Mouse (Mus musculus): ENCODE results near the gene Prss33.
A peak's percentile ranks its signal among the peaks of the same experiment; 100 is the strongest.

The Prss33 gene

GRCm38 (mm10) chr17:23825591-23825990, 10.3 kb downstream of the Prss33 start:
- no peak for DNase-seq (ENCODE audit: low spot score)

- no peak for DNase-seq (ENCODE audit: low spot score)
These were observed 12.2 kb downstream of the Prss33 start for GRCm38 (mm10) chr17:23823614-23824013.

GRCm38 (mm10) chr17:23823018-23823417, 12.8 kb downstream of the Prss33 start:
- DNase-seq (ENCODE audit: low spot score), result no peak

- no peak for DNase-seq (ENCODE audit: low spot score)
These were observed 13.8 kb downstream of the Prss33 start for GRCm38 (mm10) chr17:23822094-23822493.

GRCm38 (mm10) chr17:23820731-23821130, 15.1 kb downstream of the Prss33 start:
- DNase-seq (ENCODE audit: low spot score), result no peak

- no peak for DNase-seq (ENCODE audit: low spot score)
These were observed 16.6 kb downstream of the Prss33 start for GRCm38 (mm10) chr17:23819235-23819634.

GRCm38 (mm10) chr17:23818579-23818978, 17.3 kb downstream of the Prss33 start:
- DNase-seq (ENCODE audit: low spot score), result no peak

GRCm38 (mm10) chr17:23815641-23816040, 20.2 kb downstream of the Prss33 start:
- DNase-seq (ENCODE audit: low spot score), result no peak

- DNase-seq (ENCODE audit: low spot score), result no peak
These were observed 27.9 kb downstream of the Prss33 start for GRCm38 (mm10) chr17:23807918-23808317.

GRCm38 (mm10) chr17:23806867-23807266, 29.0 kb downstream of the Prss33 start:
- DNase-seq (ENCODE audit: low spot score), result no peak

GRCm38 (mm10) chr17:23804426-23805085, 31.3 kb downstream of the Prss33 start:
- no peak for DNase-seq (ENCODE audit: low spot score)

GRCm38 (mm10) chr17:23803366-23804041, 32.4 kb downstream of the Prss33 start:
- DNase-seq (ENCODE audit: low spot score), result peak; percentile 80

GRCm38 (mm10) chr17:23802746-23803365, 33.0 kb downstream of the Prss33 start:
- DNase-seq (ENCODE audit: low spot score), result peak; percentile 87

GRCm38 (mm10) chr17:23801627-23802026, 34.2 kb downstream of the Prss33 start:
- DNase-seq (ENCODE audit: low spot score), result no peak

GRCm38 (mm10) chr17:23797316-23797715, 38.5 kb downstream of the Prss33 start:
- no peak for DNase-seq (ENCODE audit: low spot score)

GRCm38 (mm10) chr17:23795323-23795722, 40.5 kb downstream of the Prss33 start:
- DNase-seq (ENCODE audit: low spot score), result no peak

GRCm38 (mm10) chr17:23791079-23791357, 44.8 kb downstream of the Prss33 start:
- no peak for DNase-seq (ENCODE audit: low spot score)

- peak; percentile 32 for DNase-seq (ENCODE audit: low spot score)
These were observed 45.4 kb downstream of the Prss33 start, which contains the start of gene Srrm2 for GRCm38 (mm10) chr17:23790269-23791078. TSS of gene Srrm2 (plus strand) at chr17:23790532.

- no peak for DNase-seq (ENCODE audit: low spot score)
These were observed 46.0 kb downstream of the Prss33 start for GRCm38 (mm10) chr17:23789749-23790268.

GRCm38 (mm10) chr17:23788973-23789372, 46.9 kb downstream of the Prss33 start:
- no peak for DNase-seq (ENCODE audit: low spot score)

GRCm38 (mm10) chr17:23786510-23786931, 49.3 kb downstream of the Prss33 start:
- no peak for DNase-seq (ENCODE audit: low spot score)

Measured in urinary bladder, postnatal 25 days (tissue).